Mouse (Mus musculus) liver, postnatal 0 days (tissue): Measurements from ENCODE around the gene Nrxn2.

Experiments
- CTCF ChIP-seq: sonication (generic); IDR thresholded peaks from 2 replicates; pipeline ENCODE4 v1.5.1; 2016; ENCODE audit warnings: antibody characterized with exemption, low read depth
- EP300 ChIP-seq: IDR thresholded peaks from 2 replicates; pipeline ENCODE4 v1.6.1; 2016; ENCODE audit warnings: antibody characterized with exemption, low read depth, mild to moderate bottlenecking

GRCm38 (mm10) chr19:6497150-6497801 is 78.7 kb downstream of the Nrxn2 start:
- TF ChIP-seq CTCF, result no peak
- no peak for TF ChIP-seq EP300
